Mouse (Mus musculus) testis, adult 2 months (tissue): ENCODE measurements at regions not wholly inside any gene's neighbourhood (a gene's known extent, or its start where the extent isn't known, plus 50 kb on each side); places are given as distances from the start of the nearest gene placed in this dataset.

ENCODE experiments used
- CTCF ChIP-seq: fragments of 200-500 bp; IDR thresholded peaks from 2 replicates; pipeline ENCODE4 v1.5.1; 2012; ENCODE audit warnings: low read depth, mild to moderate bottlenecking, inconsistent platforms, low read length, moderate library complexity; ENCODE audit not compliant: control insufficient read depth, insufficient read depth, insufficient replicate concordance
- POLR2A ChIP-seq: fragments of 200-500 bp; IDR thresholded peaks from 2 replicates; pipeline ENCODE4 v1.6.1; 2012; ENCODE audit warnings: low read depth, mild to moderate bottlenecking, inconsistent platforms, low read length, moderate library complexity; ENCODE audit not compliant: control insufficient read depth

DNA sequence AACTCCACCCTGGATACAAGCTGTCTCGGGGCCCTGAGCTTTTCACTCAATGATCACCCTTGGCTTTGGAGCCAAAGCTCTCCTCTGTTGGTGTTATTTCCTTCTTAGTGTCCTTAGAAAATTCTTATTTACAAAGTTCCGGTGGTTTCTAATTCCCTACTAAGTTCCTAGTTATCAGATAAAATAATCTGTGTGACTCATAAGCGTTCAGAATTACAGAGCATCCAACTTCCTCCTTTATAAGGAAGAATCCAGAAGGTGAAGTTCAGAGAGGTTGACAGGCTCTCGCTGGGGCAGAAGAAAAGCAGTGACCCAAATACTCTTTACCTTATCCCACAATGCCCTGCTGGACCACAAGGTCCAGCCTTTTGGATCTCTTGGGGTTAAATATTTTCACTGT, 135.7 kb upstream of the Krr1 start:
- TF ChIP-seq POLR2A: no peak
- TF ChIP-seq CTCF: no peak
